Comparison of ENCODE assay signal across 29 mouse cellular contexts in genomic region chr1:60236261-60236660, GRCm38 (mm10). TPM values are rescaled to one million over a fixed set of nuclear protein-coding genes. Genes with fewer than 3 reads are reported as not detected.
A peak's percentile ranks its signal among the peaks of the same experiment; 100 is the strongest.
DNase-seq lines count a peak whose midpoint lies in the region; ATAC-seq and TF ChIP-seq lines count a peak whose summit lies in the region.
"Had no signal": no experiment of that assay in that cellular context is flagged by ENCODE, and none has a peak within 500 bp of the region (broad histone marks: within the 10 kb centered on the region; RNA-seq: fewer than 3 reads in every experiment).

No protein-coding gene starts in this region.

- H3K4me3 ChIP-seq in layer of hippocampus, adult 2 months: no peak overlapping the region
- H3K4me3 ChIP-seq: erythroblast, embryonic 14.5 days; forebrain, embryonic 12.5 days; heart, adult 2 months; heart, embryonic 12.5 days; limb, embryonic 12.5 days; liver, embryonic 15.5 days; megakaryocyte, embryonic 14.5 days; midbrain, embryonic 12.5 days; myocyte; neural tube, embryonic 13.5 days had no signal

- DNase-seq in CD4-positive, CD25-positive, alpha-beta regulatory T cell, adult 2 months (ENCODE audit: low read depth, low spot score): peak; percentile 37
- peak; percentile 30 for DNase-seq in induced T-regulatory cell, adult 2 months (ENCODE audit: low read depth)
- peak; percentile 83 for DNase-seq in thymus, postnatal 0 days (ENCODE audit: low spot score)
- peak; percentile 54 for DNase-seq in thymus, postnatal 4 days
- DNase-seq in cerebellum, postnatal 10 days: no peak
- no peak for DNase-seq in layer of hippocampus, adult 2 months (ENCODE audit: low spot score in 2 of 2)
- DNase-seq: adrenal gland, postnatal 10 days; cerebellum, adult 8-10 months; forebrain, postnatal 0 days; heart, adult 2 months; heart, postnatal 4 days; kidney, adult 2 months; kidney, postnatal 4 days; layer of hippocampus, adult 9-11 months; lung, embryonic 14.5 days; lung, postnatal 36 days; right cerebral cortex, postnatal 4 days had no signal

- no peak for TF ChIP-seq CTCF in layer of hippocampus, adult 2 months (conservative IDR thresholded peaks at IDR 0.05)

- H3K27ac ChIP-seq in layer of hippocampus, adult 2 months: no peak overlapping the region
- H3K27ac ChIP-seq: forebrain, embryonic 12.5 days; heart, adult 2 months; hindbrain, embryonic 14.5 days; kidney, postnatal 0 days; limb, embryonic 12.5 days; liver, embryonic 15.5 days; midbrain, embryonic 12.5 days; neural tube, embryonic 13.5 days had no signal

- no peak for ATAC-seq in erythroid progenitor cell, adult 5-6 weeks (replicated peaks; ENCODE audit: low FRiP score, poor library complexity, severe bottlenecking)
- ATAC-seq: forebrain, postnatal 0 days had no signal

RNA-seq across cellular contexts. Expression of gene Nbeal1, which starts 55.9 kb away (rescaled TPM):
- polyA plus RNA-seq in thymus, postnatal 0 days (2015; fragmentation: Nextera tagmentation; extraction: Ambion mirVana): 4.4 and 5.7 TPM in 2 replicates
- 10 to 100 TPM; 20.4 to 24.3 TPM for total RNA-seq in layer of hippocampus, adult 2 months (2021)
- total RNA-seq in erythroid progenitor cell, adult 5-6 weeks (2015; ENCODE audit: low replicate concordance): 4.6 and 5.4 TPM in 2 replicates
- 2.4 and 5.8 TPM in 2 replicates for total RNA-seq in erythroid progenitor cell, adult 5-6 weeks (2017; ENCODE audit: low replicate concordance)

Comparison
In these comparisons a context has a peak if more than half of its experiments do, and no peak if none do; other contexts are left out.
1. DNase-seq: peak in CD4-positive, CD25-positive, alpha-beta regulatory T cell, adult 2 months (single experiment), induced T-regulatory cell, adult 2 months (single experiment), thymus, postnatal 0 days (single experiment) and thymus, postnatal 4 days (single experiment); none in cerebellum, postnatal 10 days (0 of 2) and layer of hippocampus, adult 2 months (0 of 2).